Mouse (Mus musculus) spleen, adult 2 months (tissue): ENCODE results near the gene Pisd.

Experiments
- CTCF ChIP-seq: fragments of 200-500 bp; IDR thresholded peaks from 2 replicates; pipeline ENCODE4 v1.5.1; 2011; ENCODE audit warnings: mild to moderate bottlenecking, inconsistent platforms; ENCODE audit not compliant: insufficient read depth, insufficient read length, insufficient replicate concordance; ENCODE audit errors: extremely low read depth
- POLR2A ChIP-seq: fragments of 200-500 bp; IDR thresholded peaks from 2 replicates; pipeline ENCODE4 v1.6.1; 2011; ENCODE audit warnings: low read depth, low read length, inconsistent platforms

- TF ChIP-seq POLR2A = no peak
- TF ChIP-seq CTCF = no peak
These were observed 56.6 kb downstream of the Pisd start for GRCm38 (mm10) chr5:32728851-32729250.
